Mouse (Mus musculus) CH12.LX (cell line): ENCODE measurements around the gene Itsn1.

Experiments used
- CTCF ChIP-seq, 2 experiments: IDR thresholded peaks in 1 of 2; conservative IDR thresholded peaks in 1 of 2; 2 replicates each; pipeline ENCODE4 v1.5.1; 2011 to 2012; ENCODE audit warnings: low read depth in 2 of 2, low read length in 2 of 2, improper control_type of control experiment in 1 of 2, inconsistent platforms in 1 of 2, mild to moderate bottlenecking in 1 of 2, moderate library complexity in 1 of 2
- GABPA ChIP-seq: IDR thresholded peaks from 2 replicates; pipeline ENCODE4 v1.6.1; 2012; ENCODE audit warnings: low read depth, low read length, improper control_type of control experiment, inconsistent platforms; ENCODE audit not compliant: insufficient replicate concordance
- HCFC1 ChIP-seq: IDR thresholded peaks from 2 replicates; pipeline ENCODE4 v1.6.1; 2012; ENCODE audit warnings: low read depth, mild to moderate bottlenecking, inconsistent platforms, low read length, improper control_type of control experiment
- MAX ChIP-seq: IDR thresholded peaks from 2 replicates; pipeline ENCODE4 v1.6.1; 2011; ENCODE audit warnings: low read length, improper control_type of control experiment
- RCOR1 ChIP-seq: conservative IDR thresholded peaks from 2 replicates; pipeline ENCODE4 v1.6.1; 2012; ENCODE audit warnings: low read depth, mild to moderate bottlenecking, inconsistent platforms, low read length, improper control_type of control experiment
- TCF12 ChIP-seq: IDR thresholded peaks from 2 replicates; pipeline ENCODE4 v1.6.1; 2014; ENCODE audit warnings: low read depth, mild to moderate bottlenecking, inconsistent platforms, low read length, improper control_type of control experiment
- USF2 ChIP-seq: conservative IDR thresholded peaks from 2 replicates; pipeline ENCODE4 v1.6.1; 2011; ENCODE audit warnings: low read depth, low read length, improper control_type of control experiment
- ZC3H11A ChIP-seq: IDR thresholded peaks from 2 replicates; pipeline ENCODE4 v1.6.1; 2012; ENCODE audit warnings: low read depth, mild to moderate bottlenecking, inconsistent platforms, low read length, improper control_type of control experiment
- ZMIZ1 ChIP-seq: IDR thresholded peaks from 2 replicates; pipeline ENCODE4 v1.6.1; 2012; ENCODE audit warnings: low read depth, mild to moderate bottlenecking, inconsistent platforms, low read length, improper control_type of control experiment

DNA sequence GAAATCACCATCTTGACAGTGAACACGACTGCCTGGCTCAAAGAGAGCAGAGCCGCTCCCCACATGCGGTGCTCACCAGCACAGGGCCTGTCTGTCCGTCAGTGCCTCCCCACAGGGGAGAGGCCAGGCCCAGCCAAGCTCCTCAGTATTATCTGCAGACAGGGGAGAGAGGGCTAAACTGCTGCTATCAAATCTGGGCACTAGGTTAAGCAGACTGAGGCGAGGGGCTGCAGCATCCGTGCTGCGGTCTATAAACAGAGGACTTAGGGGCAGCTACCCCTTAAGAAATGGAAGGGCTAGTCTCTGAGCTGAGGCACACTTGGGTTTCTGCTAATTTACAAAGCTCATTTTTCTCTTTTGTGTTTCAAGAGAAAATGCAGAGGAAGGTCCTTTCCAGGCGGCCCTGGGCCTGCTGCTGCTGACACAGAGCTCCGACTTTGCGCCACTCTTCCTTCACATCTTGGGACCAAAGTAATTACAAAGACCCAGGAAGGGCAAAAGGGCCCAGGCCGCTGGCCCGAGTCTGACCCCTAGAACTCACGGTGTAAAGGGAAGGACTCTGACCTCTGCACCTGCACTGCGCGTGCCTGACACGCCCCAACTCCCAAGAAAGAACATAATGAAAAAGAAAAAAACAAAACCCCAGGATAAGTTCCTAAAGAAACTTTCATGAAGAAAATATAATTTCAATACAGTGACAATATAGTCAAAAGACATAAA is 199.0 kb downstream of the Itsn1 start:
- TF ChIP-seq USF2 (no peak), ZC3H11A (no peak), RCOR1 (no peak), CTCF (conservative IDR thresholded peaks at IDR 0.05 in 1 of 2, IDR thresholded peaks at IDR 0.05 in 1 of 2; ENCODE audit: low read depth in 2 of 2, low read length in 2 of 2) (no peak), HCFC1 (no peak), TCF12 (no peak), ZMIZ1 (no peak), GABPA (no peak), MAX (no peak)
